Mouse (Mus musculus) telencephalon, adult 2 months (tissue): ENCODE results near the gene Slc47a1.
"Not testable (repeated sequence)": the region's sequence is repeated elsewhere in the genome, so short reads cannot be mapped to it uniquely, and the experiment has no call there.

ENCODE experiments used
- DNase-seq: peaks from one replicate; pipeline ENCODE4 v3.0.0-alpha.2; 2011; ENCODE audit warnings: low read depth, low spot score

Gene Slc47a1

DNA sequence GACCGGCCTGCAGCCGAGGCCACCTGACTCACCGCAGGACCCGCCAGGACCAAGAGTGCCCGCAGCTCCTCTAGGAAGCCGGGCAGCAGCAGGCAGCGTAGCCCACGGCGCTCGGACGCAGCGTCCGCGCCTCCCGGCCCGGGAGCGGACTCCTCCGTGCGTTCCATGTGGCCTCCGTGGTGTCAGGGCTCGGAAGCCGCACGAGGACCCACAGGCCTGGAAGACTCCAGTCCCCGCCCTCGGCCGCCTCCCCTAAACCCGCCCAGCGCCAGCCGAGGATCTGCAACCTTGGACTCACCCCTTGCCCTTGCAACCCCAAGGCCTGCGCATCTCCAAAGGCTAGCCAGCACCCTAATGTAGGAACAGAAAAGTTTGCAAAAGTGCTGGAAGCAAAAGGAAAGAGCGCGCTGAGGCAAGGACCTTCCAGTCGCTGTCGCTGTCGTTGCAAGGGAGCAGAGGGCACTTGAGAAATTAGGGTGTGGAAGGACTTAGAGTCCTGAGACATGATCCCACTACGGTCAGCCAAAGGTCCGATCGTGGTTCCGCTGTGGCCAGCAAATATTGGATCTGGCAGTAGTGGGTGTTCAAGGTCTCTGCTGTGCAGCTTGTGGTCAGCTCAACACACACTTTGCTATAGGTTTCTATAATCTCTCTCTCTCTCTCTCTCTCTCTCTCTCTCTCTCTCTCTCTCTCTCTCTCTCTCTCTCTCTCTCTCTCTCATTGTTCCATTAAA, at the start of gene Slc47a1:
Gene Slc47a1 (minus strand): TSS at position 465 of the 733 bp plus-strand sequence.
- DNase-seq, result no peak

DNA sequence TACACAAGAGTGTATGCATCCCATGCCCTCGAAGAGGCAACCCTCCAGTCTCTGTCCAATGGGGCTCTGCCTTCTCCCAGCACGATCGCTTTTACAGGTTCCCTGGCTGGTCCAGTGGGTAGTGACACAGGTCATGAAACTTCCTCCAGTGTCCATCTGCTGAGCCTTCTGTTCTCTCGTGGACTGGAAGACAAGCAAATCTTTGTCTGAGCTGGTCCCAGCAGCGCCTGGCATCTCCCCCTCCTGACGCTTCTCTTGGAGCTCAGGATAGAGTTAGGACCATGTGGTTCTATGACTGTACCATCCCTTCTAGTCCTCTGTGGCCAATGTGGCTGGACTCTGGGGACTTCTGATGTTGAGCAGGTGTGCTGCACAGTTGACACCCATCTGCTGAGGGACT, 41.1 kb upstream of the Slc47a1 start:
- DNase-seq, result no peak

DNA sequence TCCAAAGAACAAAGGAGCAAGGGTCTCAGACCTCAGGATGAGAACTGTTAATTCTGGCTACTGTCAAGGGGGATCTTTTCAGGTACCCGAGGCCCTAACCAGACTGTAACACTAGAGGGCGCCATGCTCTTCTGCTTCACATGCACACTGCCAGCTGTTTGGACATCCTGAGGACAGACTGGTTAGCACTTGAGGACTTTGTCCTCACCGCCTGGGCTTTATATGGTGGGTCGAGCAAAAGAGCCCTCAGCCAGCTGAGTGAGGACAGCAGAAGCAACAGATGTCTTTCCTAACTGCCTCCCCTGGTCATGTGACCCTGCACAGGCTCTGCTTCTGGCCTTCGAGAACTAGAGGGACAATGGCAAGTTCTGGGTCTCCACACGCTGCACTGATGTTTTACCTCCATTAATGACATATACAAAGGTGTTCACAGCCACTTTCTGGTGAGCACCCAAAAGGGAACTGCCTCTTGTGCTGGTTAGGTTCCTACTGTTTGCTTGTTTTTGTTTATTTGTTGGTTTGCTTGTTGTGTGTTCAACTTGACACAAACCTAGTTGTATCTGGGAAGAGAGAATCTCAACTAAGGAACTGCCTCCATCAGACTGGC, 39.9 kb upstream of the Slc47a1 start:
- DNase-seq, result no peak

DNA sequence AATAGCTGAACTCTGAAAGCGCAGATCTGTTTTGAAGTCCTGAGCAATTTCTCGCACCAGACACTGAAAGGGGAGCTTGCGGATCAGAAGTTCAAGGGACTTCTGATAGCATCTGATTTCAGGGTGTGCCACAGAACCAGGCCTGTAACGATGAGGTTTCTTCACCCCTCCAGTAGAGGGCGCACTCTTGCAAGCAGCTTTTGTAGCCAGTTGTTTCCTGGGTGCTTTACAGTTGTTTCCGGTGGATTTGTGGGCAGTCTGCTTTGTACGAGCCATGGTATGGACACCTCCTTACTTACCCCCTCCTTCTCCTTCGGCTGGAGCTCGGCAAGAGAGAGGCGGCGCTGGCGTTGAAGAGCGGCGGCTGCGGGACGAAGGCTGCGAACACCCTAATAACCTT, 38.4 kb upstream of the Slc47a1 start:
- DNase-seq, result not testable (repeated sequence)

DNA sequence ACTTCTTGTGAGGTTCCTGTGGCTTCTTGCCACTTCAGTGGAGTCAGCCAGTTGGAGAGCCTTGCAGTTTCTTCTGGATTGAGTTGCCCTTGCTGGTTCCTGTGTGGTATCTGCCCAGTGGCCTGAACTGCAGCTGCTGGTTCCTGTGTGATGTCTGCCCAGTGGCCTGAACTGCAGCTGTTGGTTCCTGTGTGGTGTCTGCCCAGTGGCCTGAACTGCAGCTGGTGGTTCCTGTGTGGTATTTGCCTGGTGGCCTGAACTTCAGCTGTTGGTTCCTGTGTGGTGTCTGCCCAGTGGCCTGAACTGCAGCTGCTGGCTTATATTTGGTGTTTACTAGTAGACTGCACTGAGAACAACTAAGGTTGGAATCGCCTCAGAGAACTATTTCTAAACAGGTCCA, 37.3 kb upstream of the Slc47a1 start:
- no peak for DNase-seq

DNA sequence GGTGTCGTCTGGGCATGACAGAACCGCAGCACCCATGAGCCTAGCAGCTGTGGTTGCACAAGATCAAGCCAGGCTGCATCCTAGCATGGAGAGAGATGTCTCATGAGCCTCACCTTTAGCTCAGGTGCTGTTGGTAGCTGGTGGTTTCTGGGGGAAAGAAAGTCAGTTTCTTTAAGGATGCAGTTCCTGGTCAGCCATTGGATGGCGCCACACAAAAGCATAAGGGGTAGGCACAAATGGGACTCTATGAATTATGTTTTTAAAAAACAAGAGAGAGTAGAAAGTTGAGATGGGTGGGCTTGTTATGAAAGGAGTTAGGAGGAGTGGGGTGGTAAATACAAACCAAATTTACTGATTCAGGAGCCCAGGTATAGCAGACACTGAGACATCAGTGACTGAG, 36.4 kb upstream of the Slc47a1 start:
- DNase-seq, result no peak

DNA sequence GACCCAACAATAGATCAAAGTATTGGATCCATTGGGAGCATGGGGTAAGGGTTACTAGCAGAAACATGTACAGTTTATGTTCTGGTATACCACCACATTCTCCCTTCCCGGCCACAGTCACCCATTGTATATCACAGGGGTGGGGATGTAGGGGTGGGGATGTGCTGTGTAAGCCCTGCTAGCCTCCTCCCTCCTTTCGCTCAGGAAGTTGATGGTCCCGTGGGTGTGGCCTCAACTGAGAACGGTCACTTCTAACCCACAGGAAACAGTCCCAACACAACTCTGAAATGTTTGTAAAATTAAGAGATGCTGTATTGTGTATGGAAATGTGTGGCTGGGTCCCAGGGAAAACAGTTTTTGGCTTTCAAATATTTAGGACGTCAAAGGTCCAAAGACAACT, 35.3 kb upstream of the Slc47a1 start:
- DNase-seq, result no peak

DNA sequence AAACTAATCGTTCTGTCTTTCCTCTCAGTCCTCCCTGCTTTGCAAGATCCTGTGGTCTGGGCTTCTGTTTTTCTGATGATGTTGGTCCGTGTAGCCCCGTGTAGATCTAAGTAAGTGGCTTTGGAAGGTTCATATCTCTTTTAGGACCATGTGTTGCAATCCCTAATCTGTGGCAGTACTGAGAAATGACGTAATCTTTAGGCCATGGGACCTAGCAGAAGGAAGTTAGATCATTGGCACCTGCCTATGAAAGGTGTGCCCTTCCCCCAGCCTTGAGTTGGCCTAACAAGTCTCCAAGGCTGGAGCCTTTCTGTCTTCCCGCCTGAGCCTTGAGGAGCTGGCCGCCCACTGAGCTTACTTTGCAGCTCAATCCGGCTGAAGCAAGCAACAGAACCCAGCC, 33.7 kb upstream of the Slc47a1 start:
- no peak for DNase-seq

DNA sequence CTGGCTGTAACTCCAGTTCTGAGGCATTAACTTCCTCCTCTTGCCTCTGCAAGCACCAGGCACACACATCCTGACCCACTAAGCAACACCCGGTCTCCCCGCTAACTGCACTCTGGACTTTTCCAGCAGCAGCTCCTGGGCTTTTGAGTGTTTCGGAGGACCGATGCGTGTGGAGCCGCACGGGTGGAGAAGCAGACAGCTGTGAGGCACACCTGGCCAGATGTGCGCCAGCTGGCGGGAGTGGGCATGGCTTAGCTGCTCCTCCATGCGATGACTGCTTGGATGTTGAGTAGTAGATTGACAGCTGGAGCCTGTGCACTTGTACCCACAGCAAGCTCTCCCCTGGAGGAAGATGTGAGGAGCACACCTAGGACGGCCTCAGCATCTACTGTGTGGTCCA, 33.1 kb upstream of the Slc47a1 start:
- DNase-seq, result no peak

DNA sequence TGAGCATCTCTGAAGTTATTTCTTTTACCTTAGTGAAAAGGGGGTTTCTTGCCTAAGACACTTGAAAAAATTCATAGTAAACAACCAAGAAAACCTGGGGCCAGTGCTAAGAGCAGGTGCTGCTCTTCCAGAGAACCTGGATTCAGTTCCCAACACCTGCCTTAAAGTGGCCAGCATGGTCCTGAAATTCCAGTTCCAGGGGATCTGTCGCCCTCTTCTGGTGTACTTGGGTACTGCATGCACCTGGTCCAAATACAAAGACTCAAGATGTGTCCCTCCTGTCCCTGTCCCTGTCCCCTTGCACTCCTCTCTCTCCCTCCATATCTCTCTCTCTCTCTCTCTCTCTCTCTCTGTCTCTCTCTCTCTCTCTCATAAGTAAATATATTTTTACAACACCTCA, 32.0 kb upstream of the Slc47a1 start:
- peak; percentile 54 for DNase-seq

DNA sequence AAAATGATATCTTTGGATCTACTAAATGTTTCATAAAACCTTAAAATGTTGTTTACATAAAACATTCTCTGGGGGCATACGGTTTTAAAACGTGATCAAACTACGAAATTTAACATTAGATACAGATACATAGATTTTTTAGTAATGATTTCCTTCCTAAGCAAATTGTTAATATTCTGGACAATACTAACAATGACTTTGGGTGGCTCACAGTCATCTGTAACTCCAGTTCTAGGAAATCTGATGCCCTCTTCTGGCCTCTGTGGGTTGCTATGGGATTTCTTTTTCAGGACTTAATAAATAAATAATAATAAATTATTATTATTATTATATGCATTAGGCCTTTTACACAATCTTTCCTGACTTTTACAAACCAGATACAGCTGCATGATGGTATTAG, 30.9 kb upstream of the Slc47a1 start:
- no peak for DNase-seq

DNA sequence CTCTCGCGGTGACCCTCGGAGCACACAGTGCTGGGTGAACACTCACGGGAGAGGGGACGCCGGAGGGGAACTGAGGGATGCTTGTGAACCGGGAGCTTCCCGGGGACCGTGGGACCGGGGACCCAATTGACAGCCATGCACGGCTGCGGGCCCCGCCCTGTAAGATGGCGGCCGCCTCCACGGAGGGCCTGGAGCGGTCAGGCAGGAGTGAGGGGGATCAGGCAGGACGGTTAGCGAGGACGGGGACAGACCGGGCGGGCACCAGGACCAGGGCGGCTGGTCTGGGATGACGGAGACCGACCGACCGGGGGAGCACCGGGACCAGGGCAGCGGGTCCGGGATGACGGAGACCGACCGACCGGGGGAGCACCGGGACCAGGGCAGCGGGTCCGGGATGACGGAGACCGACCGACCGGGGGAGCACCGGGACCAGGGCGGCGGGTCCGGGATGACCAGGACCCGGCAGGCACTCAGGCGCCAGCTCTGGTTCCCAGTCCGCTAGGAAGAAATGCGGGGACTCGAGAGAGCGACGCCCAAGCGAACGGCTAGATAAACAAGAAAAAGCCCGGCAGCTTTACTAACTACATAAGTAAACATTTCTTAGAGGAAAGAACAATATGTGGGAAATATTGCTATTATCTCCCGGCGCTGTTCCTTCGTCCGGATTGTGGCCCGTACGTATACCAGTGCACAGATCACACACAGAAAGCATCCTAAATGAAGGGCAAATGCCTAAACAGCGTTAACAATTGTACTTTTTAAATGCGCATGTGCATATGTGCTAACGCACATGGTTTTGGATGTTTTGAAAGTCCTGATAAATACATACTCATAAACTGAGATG, 30.3 kb upstream of the Slc47a1 start:
- peak; percentile 52 for DNase-seq

DNA sequence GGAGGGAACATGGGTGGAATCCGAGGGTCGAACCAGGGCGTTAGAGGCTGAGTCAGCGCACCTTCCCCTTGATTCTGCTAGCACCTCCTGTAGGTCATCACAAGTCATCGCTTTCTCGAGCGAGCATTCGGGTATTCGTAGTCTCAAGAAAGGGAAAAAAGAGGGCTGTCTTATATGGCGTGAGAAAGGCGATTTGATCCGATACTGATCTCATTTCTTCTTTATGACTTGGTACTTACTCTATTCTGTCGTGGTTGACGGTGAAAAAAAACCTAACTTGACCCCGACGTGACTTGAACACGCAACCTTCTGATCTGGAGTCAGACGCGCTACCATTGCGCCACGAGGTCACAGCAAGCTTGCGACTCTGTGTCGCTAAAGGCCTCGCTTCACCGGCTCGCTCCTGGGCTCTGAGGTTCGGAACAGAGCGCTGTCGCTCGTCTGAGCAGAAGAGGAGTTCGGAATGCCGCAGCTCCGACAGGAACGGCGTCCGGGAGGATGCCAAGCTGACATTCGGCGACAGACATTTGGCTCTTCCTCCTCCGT, 29.6 kb upstream of the Slc47a1 start:
- DNase-seq, result peak; percentile 86

DNA sequence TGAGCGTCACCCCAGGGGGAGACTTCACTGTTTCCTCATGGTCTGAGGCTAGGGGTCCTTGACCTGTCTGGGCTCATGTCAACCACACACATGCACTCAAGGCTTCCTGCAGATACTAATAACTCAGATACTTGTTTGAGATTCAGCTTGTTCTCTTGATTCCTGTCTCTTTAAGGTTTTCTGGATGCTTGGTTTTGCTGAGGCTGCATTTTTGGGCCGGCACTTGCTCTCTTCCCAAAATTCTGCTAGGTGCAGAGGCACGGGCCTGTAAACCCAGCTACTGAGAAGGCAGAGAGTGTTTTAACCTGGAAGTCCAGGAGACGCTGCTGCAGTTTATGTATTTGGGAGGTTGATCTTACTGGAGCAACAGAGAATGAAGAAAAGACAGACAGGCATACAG, 23.6 kb upstream of the Slc47a1 start:
- no peak for DNase-seq

DNA sequence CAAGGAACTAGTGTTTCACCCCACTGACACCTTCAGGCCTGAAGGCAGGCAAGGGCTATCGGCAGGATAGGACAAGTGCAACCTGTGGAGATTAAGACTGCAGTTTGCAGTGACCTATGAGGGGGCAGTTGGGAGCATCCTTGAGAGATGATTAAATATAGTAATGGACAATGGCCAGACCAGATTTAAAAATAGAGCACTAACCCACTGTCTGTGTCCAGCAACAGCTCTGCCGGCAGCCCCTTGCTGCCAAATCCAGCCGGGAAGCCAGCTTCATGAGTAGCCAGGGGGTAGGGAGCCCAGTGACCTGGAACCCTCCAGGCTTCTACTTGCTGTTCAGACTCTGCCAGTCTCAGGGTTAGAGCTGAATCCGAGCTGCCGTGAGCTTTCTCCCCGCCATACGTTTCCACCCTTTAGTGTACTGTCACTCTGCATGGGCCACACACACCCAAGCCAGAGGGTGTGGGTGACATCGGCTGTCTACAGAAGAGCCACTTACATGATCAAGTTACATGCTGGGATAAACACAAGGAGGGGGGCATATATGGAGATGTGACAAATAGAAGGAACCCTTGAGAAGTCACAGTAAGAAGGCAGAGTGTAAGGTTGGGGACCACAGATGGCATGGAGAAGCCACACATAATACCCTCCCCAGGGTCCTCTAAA, 22.7 kb upstream of the Slc47a1 start:
- DNase-seq, result no peak

DNA sequence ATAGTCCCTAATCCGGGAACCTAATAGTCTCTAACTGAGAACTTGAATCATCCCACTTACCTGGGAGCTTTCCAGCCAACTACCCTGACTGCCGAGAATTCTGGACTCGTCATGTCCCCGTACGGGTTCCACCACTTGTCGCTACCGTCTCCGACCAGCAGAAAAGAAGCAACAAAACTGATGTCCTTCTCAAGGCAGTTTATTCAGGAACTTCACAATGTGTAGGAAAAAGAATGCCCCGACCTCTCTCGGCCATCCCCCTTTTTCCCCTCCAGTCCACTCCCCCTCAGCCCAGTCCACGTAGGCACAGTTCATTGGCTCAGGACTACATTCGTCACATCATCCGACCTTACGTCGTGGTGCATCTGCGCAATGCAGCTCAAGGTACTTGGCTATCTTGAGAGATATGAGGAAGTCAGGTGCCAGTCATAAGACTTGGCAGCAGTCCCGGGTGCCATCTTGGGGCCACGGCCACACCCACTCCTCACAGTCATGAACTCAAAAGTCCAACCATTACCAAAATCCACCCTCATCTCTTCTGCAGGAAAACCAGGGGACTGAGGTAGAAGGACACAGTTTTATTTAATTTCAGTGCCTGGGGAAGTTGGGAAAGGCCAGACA, 19.4 kb upstream of the Slc47a1 start:
- not testable (repeated sequence) for DNase-seq

DNA sequence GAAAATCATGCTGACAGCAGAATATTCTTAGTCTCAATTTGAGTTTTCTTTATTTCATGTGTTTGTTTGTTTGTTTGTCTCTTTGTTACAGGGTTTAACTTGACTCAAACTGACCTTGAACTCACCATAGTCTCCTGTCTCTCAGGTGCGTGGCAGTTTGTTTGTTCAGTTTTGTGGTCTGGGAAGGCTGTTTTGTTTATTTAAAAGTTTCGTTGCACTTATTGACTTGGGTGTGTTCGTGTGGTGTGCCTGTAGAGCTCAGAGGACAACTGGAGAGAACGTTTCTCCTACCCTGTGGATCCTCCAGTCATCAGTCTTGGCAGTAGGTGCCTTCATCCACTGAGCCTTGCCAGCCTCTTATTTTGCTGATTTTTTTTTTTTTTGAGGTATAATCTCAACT, 10.8 kb upstream of the Slc47a1 start:
- no peak for DNase-seq

DNA sequence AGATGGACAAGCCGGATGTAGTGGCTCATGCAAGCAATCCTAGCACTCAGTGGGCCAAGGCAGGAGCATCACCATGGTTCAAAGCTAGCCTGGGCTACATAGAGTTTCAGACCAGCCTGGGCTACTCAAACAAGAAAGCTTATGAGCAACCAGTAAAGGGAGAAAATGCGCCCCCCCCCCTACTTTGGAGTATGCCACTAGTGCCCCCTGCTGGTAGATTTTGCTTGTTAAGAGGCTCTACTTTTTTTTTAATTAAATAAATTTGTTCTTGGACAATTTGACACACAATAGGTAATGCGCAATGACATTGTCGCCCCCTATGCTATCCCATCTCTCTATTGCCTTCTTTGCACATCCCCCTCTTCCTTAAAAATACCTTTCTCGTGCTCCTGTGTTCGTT, 9.9 kb upstream of the Slc47a1 start:
- DNase-seq, result peak; percentile 16

DNA sequence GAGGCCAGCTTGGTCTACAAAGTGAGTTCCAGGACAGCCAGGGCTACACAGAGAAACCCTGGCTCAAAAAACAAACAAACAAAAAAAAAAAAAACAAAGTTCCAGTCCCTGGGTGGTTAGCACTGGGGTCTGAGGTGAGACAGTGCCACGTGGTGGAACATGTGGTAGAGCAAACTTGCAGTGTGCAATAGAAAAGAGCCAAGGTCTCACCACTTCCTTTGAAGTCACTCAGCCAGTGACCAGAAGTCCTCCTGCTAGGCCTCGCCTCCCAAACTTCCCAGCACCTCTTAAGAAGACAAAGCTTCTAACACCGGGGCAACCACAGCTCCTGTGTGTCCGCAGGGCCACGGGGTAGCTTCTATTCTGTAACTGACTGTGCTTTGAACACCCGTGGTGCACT, 9.1 kb upstream of the Slc47a1 start:
- DNase-seq, result no peak

DNA sequence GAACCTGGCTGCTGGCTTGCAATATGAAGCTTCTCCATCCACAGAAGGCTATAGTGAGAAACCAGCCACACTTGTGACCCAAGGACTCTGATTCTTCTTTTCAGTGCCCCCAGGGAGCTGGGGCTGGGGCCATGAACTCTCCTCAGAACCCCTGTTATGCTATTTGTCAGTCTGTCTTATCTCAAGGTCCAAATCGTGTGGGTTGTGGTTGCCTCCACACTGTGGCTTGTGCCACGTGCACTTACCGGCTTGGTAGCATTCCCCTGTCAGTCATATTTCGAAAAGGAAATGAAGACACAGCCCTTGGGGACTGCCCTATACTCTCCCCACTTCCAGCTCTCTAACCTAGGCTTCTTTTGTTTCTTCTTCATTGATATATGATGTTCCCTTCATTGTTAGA, 7.6 kb upstream of the Slc47a1 start:
- no peak for DNase-seq

DNA sequence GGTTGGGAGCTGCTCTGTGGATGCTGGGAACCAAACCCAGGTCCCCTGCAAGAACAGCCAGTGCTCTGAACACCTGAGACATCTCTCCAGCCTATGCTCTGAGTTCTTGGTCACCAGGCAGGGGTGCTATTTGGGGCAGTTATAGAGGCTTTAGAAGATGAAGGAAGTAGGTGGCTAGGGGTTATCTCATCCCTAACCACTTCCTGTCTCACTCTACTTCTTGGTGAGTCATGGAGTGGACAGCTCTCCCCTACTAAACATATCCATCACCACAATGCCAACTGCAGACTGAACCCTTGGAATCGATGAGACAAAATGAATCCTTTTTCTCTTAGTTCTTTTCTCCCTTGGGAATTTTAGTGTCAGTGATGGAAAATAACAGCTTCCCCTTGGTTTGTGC, 3.1 kb upstream of the Slc47a1 start:
- DNase-seq, result no peak
